Mouse (Mus musculus): Measurements from ENCODE around the gene Rbpj. TPM values are rescaled to one million over a fixed set of nuclear protein-coding genes. Genes with fewer than 3 reads are reported as not detected.

Gene Rbpj
- polyA plus RNA-seq, 1 experiment from 2014 or later, result 38.8 TPM

- ATAC-seq (ENCODE audit: low FRiP score) (no peak), DNase-seq (ENCODE audit: low spot score) (no peak)
- H3K4me3 ChIP-seq (replicated peaks; ENCODE audit: low read length), result no peak overlapping the region
- H3K36me3 ChIP-seq (replicated peaks; ENCODE audit: control insufficient read depth, insufficient read depth), result no peaks in the 10 kb centered on the region
- 0 out of 2 replicates have a peak, but pooled peaks cover 3% of the 10 kb centered on the region for H3K4me1 ChIP-seq (replicated peaks; ENCODE audit: control insufficient read depth, insufficient read depth, low read length)
- no peak overlapping the region for H3K4me2 ChIP-seq (replicated peaks)
- whole genome bisulfite sequencing, result 48% methylated on average over 13 of the region's 13 CpGs
- H3K27ac ChIP-seq, result no peak overlapping the region
- H3K9ac ChIP-seq, result no peak overlapping the region
- H3K27me3 ChIP-seq (ENCODE audit: control insufficient read depth, insufficient read depth, low read length), result no peaks in the 10 kb centered on the region
- no peaks in the 10 kb centered on the region for H3K9me3 ChIP-seq (ENCODE audit: control insufficient read depth, low read length)
Observed at GRCm38 (mm10) chr5:53678036-53678767, 212.2 kb downstream of the Rbpj start.

GRCm38 (mm10) chr5:53679651-53680050 is 213.7 kb downstream of the Rbpj start:
- no peak for ATAC-seq (ENCODE audit: low FRiP score)
- Histone ChIP-seq H3K4me2 (replicated peaks) (no peak overlapping the region), H3K9me3 (ENCODE audit: control insufficient read depth, low read length) (no peaks in the 10 kb centered on the region), H3K27ac (no peak overlapping the region), H3K27me3 (ENCODE audit: control insufficient read depth, insufficient read depth, low read length) (no peaks in the 10 kb centered on the region), H3K4me1 (replicated peaks; ENCODE audit: control insufficient read depth, insufficient read depth, low read length) (0 out of 2 replicates have a peak, but pooled peaks cover 3% of the 10 kb centered on the region), H3K4me3 (replicated peaks; ENCODE audit: low read length) (no peak overlapping the region), H3K9ac (no peak overlapping the region), H3K36me3 (replicated peaks; ENCODE audit: control insufficient read depth, insufficient read depth) (no peaks in the 10 kb centered on the region)
- 78% methylated on average over 6 of the region's 6 CpGs for WGBS
- DNase-seq (ENCODE audit: low spot score), result no peak

GRCm38 (mm10) chr5:53683916-53684315 is 218.0 kb downstream of the Rbpj start:
- DNase-seq (ENCODE audit: low spot score) (no peak), ATAC-seq (ENCODE audit: low FRiP score) (no peak)
- Histone ChIP-seq H3K4me2 (replicated peaks) (no peak overlapping the region), H3K4me1 (replicated peaks; ENCODE audit: control insufficient read depth, insufficient read depth, low read length) (no peaks in the 10 kb centered on the region), H3K27me3 (ENCODE audit: control insufficient read depth, insufficient read depth, low read length) (no peaks in the 10 kb centered on the region), H3K27ac (no peak overlapping the region), H3K36me3 (replicated peaks; ENCODE audit: control insufficient read depth, insufficient read depth) (no peaks in the 10 kb centered on the region), H3K9ac (no peak overlapping the region), H3K4me3 (replicated peaks; ENCODE audit: low read length) (no peak overlapping the region), H3K9me3 (ENCODE audit: control insufficient read depth, low read length) (no peaks in the 10 kb centered on the region)
- WGBS, result 63% methylated on average over 3 of the region's 3 CpGs

- no peak for ATAC-seq (ENCODE audit: low FRiP score)
- WGBS, result 79% methylated on average over 1 of the region's 1 CpGs
- Histone ChIP-seq H3K4me3 (replicated peaks; ENCODE audit: low read length) (no peak overlapping the region), H3K27ac (no peak overlapping the region), H3K4me2 (replicated peaks) (no peak overlapping the region), H3K27me3 (ENCODE audit: control insufficient read depth, insufficient read depth, low read length) (no peaks in the 10 kb centered on the region), H3K36me3 (replicated peaks; ENCODE audit: control insufficient read depth, insufficient read depth) (no peaks in the 10 kb centered on the region), H3K4me1 (replicated peaks; ENCODE audit: control insufficient read depth, insufficient read depth, low read length) (no peaks in the 10 kb centered on the region), H3K9ac (no peak overlapping the region), H3K9me3 (ENCODE audit: control insufficient read depth, low read length) (no peaks in the 10 kb centered on the region)
- no peak for DNase-seq (ENCODE audit: low spot score)
Observed at GRCm38 (mm10) chr5:53684417-53684816, 218.5 kb downstream of the Rbpj start.

- H3K9ac ChIP-seq, result no peak overlapping the region
- no peaks in the 10 kb centered on the region for H3K27me3 ChIP-seq (ENCODE audit: control insufficient read depth, insufficient read depth, low read length)
- no peaks in the 10 kb centered on the region for H3K4me1 ChIP-seq (replicated peaks; ENCODE audit: control insufficient read depth, insufficient read depth, low read length)
- no peak overlapping the region for H3K27ac ChIP-seq
- DNase-seq (ENCODE audit: low spot score), result no peak
- H3K36me3 ChIP-seq (replicated peaks; ENCODE audit: control insufficient read depth, insufficient read depth), result no peaks in the 10 kb centered on the region
- H3K4me2 ChIP-seq (replicated peaks), result no peak overlapping the region
- no peak for ATAC-seq (ENCODE audit: low FRiP score)
- WGBS, result 96% methylated on average over 4 of the region's 4 CpGs
- H3K9me3 ChIP-seq (ENCODE audit: control insufficient read depth, low read length), result no peaks in the 10 kb centered on the region
- H3K4me3 ChIP-seq (replicated peaks; ENCODE audit: low read length), result no peak overlapping the region
Observed at GRCm38 (mm10) chr5:53685623-53686022, 219.7 kb downstream of the Rbpj start.

GRCm38 (mm10) chr5:53686379-53686778 is 220.4 kb downstream of the Rbpj start:
- no peaks in the 10 kb centered on the region for H3K27me3 ChIP-seq (ENCODE audit: control insufficient read depth, insufficient read depth, low read length)
- H3K36me3 ChIP-seq (replicated peaks; ENCODE audit: control insufficient read depth, insufficient read depth), result no peaks in the 10 kb centered on the region
- no peak for DNase-seq (ENCODE audit: low spot score)
- no peak overlapping the region for H3K27ac ChIP-seq
- H3K9ac ChIP-seq, result no peak overlapping the region
- no peak overlapping the region for H3K4me2 ChIP-seq (replicated peaks)
- H3K4me3 ChIP-seq (replicated peaks; ENCODE audit: low read length), result no peak overlapping the region
- 77% methylated on average over 2 of the region's 2 CpGs for WGBS
- H3K4me1 ChIP-seq (replicated peaks; ENCODE audit: control insufficient read depth, insufficient read depth, low read length), result no peaks in the 10 kb centered on the region
- ATAC-seq (ENCODE audit: low FRiP score), result no peak
- no peaks in the 10 kb centered on the region for H3K9me3 ChIP-seq (ENCODE audit: control insufficient read depth, low read length)

GRCm38 (mm10) chr5:53688326-53688725 is 222.4 kb downstream of the Rbpj start:
- H3K9ac ChIP-seq, result no peak overlapping the region
- no peak for ATAC-seq (ENCODE audit: low FRiP score)
- no peak overlapping the region for H3K4me3 ChIP-seq (replicated peaks; ENCODE audit: low read length)
- 79% methylated on average over 7 of the region's 7 CpGs for WGBS
- H3K9me3 ChIP-seq (ENCODE audit: control insufficient read depth, low read length), result no peaks in the 10 kb centered on the region
- no peaks in the 10 kb centered on the region for H3K27me3 ChIP-seq (ENCODE audit: control insufficient read depth, insufficient read depth, low read length)
- H3K4me2 ChIP-seq (replicated peaks), result no peak overlapping the region
- H3K36me3 ChIP-seq (replicated peaks; ENCODE audit: control insufficient read depth, insufficient read depth), result no peaks in the 10 kb centered on the region
- DNase-seq (ENCODE audit: low spot score), result no peak
- H3K4me1 ChIP-seq (replicated peaks; ENCODE audit: control insufficient read depth, insufficient read depth, low read length), result no peaks in the 10 kb centered on the region
- H3K27ac ChIP-seq, result no peak overlapping the region

- Histone ChIP-seq H3K9ac (no peak overlapping the region), H3K27ac (no peak overlapping the region), H3K4me2 (replicated peaks) (no peak overlapping the region), H3K4me1 (replicated peaks; ENCODE audit: control insufficient read depth, insufficient read depth, low read length) (no peaks in the 10 kb centered on the region), H3K27me3 (ENCODE audit: control insufficient read depth, insufficient read depth, low read length) (no peaks in the 10 kb centered on the region), H3K9me3 (ENCODE audit: control insufficient read depth, low read length) (no peaks in the 10 kb centered on the region), H3K36me3 (replicated peaks; ENCODE audit: control insufficient read depth, insufficient read depth) (no peaks in the 10 kb centered on the region), H3K4me3 (replicated peaks; ENCODE audit: low read length) (no peak overlapping the region)
- WGBS, result 67% methylated on average over 3 of the region's 3 CpGs
- no peak for ATAC-seq (ENCODE audit: low FRiP score)
- DNase-seq (ENCODE audit: low spot score), result no peak
Observed at GRCm38 (mm10) chr5:53691577-53691976, 225.6 kb downstream of the Rbpj start.

GRCm38 (mm10) chr5:53692100-53692499 is 226.1 kb downstream of the Rbpj start:
- DNase-seq (ENCODE audit: low spot score), result no peak
- WGBS, result 91% methylated on average over 8 of the region's 8 CpGs
- no peaks in the 10 kb centered on the region for H3K27me3 ChIP-seq (ENCODE audit: control insufficient read depth, insufficient read depth, low read length)
- H3K4me1 ChIP-seq (replicated peaks; ENCODE audit: control insufficient read depth, insufficient read depth, low read length), result no peaks in the 10 kb centered on the region
- H3K4me3 ChIP-seq (replicated peaks; ENCODE audit: low read length), result no peak overlapping the region
- ATAC-seq (ENCODE audit: low FRiP score), result no peak
- no peaks in the 10 kb centered on the region for H3K36me3 ChIP-seq (replicated peaks; ENCODE audit: control insufficient read depth, insufficient read depth)
- H3K9ac ChIP-seq, result no peak overlapping the region
- no peak overlapping the region for H3K27ac ChIP-seq
- H3K4me2 ChIP-seq (replicated peaks), result no peak overlapping the region
- H3K9me3 ChIP-seq (ENCODE audit: control insufficient read depth, low read length), result no peaks in the 10 kb centered on the region

GRCm38 (mm10) chr5:53692662-53693061 is 226.7 kb downstream of the Rbpj start:
- Histone ChIP-seq H3K4me3 (replicated peaks; ENCODE audit: low read length) (no peak overlapping the region), H3K27ac (no peak overlapping the region), H3K36me3 (replicated peaks; ENCODE audit: control insufficient read depth, insufficient read depth) (no peaks in the 10 kb centered on the region), H3K4me2 (replicated peaks) (no peak overlapping the region), H3K9ac (no peak overlapping the region), H3K4me1 (replicated peaks; ENCODE audit: control insufficient read depth, insufficient read depth, low read length) (no peaks in the 10 kb centered on the region), H3K27me3 (ENCODE audit: control insufficient read depth, insufficient read depth, low read length) (no peaks in the 10 kb centered on the region), H3K9me3 (ENCODE audit: control insufficient read depth, low read length) (no peaks in the 10 kb centered on the region)
- DNase-seq (ENCODE audit: low spot score) (no peak), ATAC-seq (ENCODE audit: low FRiP score) (no peak)
- 88% methylated on average over 1 of the region's 1 CpGs for WGBS
